Mouse (Mus musculus): ENCODE results near the gene Prpsap1. TPM values are rescaled to one million over a fixed set of nuclear protein-coding genes. Genes with fewer than 3 reads are reported as not detected.

The Prpsap1 gene
- total and polyA plus RNA-seq, 2 experiments from 2014 or later, result 105 to 150 TPM

DNA sequence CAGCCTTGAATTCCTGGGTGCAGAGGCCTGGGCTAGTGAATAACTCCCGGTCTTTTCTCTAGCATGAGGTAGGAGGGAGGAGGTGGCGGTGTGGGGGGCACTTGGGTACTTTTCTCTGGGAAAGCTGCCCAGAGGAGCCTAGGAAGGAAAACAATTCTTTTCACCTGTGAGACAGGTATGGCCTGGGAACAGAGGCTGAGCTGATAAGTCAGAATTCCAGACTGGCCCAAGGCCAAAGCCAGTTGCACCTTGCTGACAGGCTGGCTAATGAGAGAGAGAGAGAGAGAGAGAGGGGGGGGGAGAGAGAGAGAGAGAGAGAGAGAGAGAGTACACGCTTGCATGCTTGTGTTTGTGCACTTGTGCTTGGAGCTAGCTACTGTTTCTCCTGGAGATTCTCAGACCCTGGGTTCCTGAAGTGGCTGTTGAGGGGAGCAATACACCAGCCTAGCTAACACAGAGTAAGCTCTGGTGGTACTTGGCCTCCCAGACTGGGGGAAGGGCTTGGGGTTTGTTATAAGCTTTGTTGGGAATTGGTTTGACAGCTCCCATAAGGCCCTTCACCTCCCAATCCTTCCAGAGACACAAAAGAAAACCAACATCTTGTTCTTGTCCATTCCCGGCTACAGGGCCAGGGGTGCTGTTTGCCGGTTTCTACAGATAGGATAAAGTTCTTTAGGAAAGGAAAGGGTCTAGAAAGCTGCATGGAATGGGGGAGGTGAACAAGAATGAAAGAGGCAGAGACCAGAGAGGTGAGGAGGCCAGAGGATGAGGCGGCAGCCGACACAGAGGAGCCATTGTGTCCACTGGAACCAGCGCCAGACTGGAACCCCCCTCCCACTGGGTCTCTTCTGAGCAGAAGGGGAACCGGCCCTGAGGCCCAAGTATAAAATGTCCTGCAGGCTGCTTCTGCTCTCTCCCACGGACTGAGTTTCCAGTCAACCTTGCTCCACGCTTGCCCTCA, 36.5 kb upstream of the Prpsap1 start, which contains the start of gene Sphk1:
Sphk1 (plus strand) TSS at position 739 of the 961 bp plus-strand sequence.
- Histone ChIP-seq H3K27ac (peak within 1 kb of the TSS; percentile 32; the same call in 1 of the 2 replicates), H3K9ac (replicated peaks; ENCODE audit: low read length) (peak within 1 kb of the TSS; percentile 40), H3K4me1 (ENCODE audit: insufficient read depth, low read length) (peaks cover 36% of the 10 kb centered on the region), H3K27me3 (ENCODE audit: insufficient read depth, low read length) (peaks cover 34% of the 10 kb centered on the region), H3K4me2 (ENCODE audit: low read depth, low read length) (peak within 1 kb of the TSS; percentile 86), H3K36me3 (ENCODE audit: insufficient read depth, low read length) (no peaks in the 10 kb centered on the region), H3K4me3 (ENCODE audit: low read length) (peak within 1 kb of the TSS; percentile 46), H3K9me3 (ENCODE audit: low read length) (no peaks in the 10 kb centered on the region)
- ATAC-seq (no peak), DNase-seq (ENCODE audit: low spot score) (peak; percentile 56)
- WGBS, result 25% methylated on average over 11 of the region's 11 CpGs
- TF ChIP-seq CTCF (IDR thresholded peaks at IDR 0.05; ENCODE audit: low read depth), result no peak

DNA sequence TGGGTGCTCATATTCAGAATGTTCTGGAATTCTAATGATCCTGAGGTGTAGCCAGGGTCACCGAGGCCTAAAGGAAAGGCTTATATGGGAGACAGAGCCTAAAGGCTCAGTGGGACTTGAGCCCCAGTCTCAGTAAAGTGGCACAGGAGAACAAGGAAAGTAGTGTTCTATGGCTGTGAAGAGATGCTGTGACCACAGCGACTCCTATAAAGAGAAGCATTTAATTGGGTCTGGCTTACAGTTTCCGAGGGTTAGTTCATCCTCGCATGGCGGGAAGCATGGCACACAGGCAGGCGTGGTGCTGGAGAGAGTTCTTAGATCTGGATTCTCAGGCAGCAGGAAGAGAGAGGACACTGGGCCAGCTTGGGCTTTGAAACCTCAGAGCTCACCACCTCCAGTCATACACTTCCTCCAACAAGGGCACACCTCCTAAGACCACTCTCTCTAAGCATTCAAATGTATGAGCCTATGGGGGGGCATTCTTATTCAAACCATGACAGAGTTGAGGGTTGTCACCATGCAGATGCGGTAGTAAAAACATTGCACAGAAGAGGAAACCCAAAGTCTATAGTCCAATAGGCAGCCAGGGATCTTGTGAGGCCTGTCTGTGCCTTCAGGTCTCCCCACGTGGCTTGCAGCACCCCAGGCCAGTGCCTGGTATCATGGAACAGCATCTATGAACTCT, 34.8 kb upstream of the Prpsap1 start:
- TF ChIP-seq CTCF (IDR thresholded peaks at IDR 0.05; ENCODE audit: low read depth), result no peak
- WGBS, result 76% methylated on average over 8 of the region's 8 CpGs

DNA sequence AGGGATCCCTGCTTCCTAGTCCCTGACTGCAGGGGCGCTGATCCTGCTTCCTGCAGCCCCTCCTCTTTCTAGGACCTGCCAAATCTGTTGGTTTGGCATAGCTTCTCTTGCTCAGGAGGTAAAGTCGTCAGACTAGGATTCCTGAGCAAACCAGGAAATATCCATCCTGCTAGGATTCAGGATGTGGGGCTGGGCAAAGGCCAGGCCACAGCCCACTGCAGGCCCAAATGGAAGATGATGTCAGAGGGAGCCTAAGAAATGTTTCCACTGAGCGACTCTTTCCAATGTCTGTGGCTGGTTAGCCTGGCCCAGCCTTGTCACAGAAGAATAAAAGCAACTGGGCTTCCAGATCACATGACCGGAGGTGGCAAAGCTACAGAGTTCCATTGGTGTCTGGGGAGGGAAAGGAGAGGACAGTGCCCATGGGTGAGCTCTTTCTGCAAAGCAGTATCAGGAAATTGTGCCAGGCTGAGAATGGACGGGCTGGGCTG, 29.7 kb upstream of the Prpsap1 start:
- Histone ChIP-seq H3K9me3 (ENCODE audit: low read length) (no peaks in the 10 kb centered on the region), H3K4me2 (ENCODE audit: low read depth, low read length) (no peak overlapping the region), H3K9ac (replicated peaks; ENCODE audit: low read length) (no peak overlapping the region), H3K27ac (no peak overlapping the region; the same call in 1 of the 2 replicates), H3K4me3 (ENCODE audit: low read length) (no peak overlapping the region), H3K36me3 (ENCODE audit: insufficient read depth, low read length) (no peaks in the 10 kb centered on the region), H3K4me1 (ENCODE audit: insufficient read depth, low read length) (peaks cover 5% of the 10 kb centered on the region; the same call in 1 of the 2 replicates), H3K27me3 (ENCODE audit: insufficient read depth, low read length) (no peaks in the 10 kb centered on the region)
- DNase-seq (ENCODE audit: low spot score), result peak; percentile 23
- peak; percentile 18; the same call in 1 of the 2 replicates for ATAC-seq
- no peak for TF ChIP-seq CTCF (IDR thresholded peaks at IDR 0.05; ENCODE audit: low read depth)
- WGBS, result 43% methylated on average over 5 of the region's 5 CpGs

More for the DNA sequence above, 34.8 kb upstream of the Prpsap1 start:
- peaks cover 30% of the 10 kb centered on the region; the same call in 1 of the 2 replicates for H3K27me3 ChIP-seq (ENCODE audit: insufficient read depth, low read length)
- no peaks in the 10 kb centered on the region for H3K36me3 ChIP-seq (ENCODE audit: insufficient read depth, low read length)
- DNase-seq (ENCODE audit: low spot score) (no peak), ATAC-seq (no peak)
- H3K27ac ChIP-seq, result no peak overlapping the region
- no peak overlapping the region for H3K4me2 ChIP-seq (ENCODE audit: low read depth, low read length)
- no peak overlapping the region for H3K4me3 ChIP-seq (ENCODE audit: low read length)
- H3K9me3 ChIP-seq (ENCODE audit: low read length), result no peaks in the 10 kb centered on the region
- H3K4me1 ChIP-seq (ENCODE audit: insufficient read depth, low read length), result peaks cover 32% of the 10 kb centered on the region
- no peak overlapping the region for H3K9ac ChIP-seq (replicated peaks; ENCODE audit: low read length)

DNA sequence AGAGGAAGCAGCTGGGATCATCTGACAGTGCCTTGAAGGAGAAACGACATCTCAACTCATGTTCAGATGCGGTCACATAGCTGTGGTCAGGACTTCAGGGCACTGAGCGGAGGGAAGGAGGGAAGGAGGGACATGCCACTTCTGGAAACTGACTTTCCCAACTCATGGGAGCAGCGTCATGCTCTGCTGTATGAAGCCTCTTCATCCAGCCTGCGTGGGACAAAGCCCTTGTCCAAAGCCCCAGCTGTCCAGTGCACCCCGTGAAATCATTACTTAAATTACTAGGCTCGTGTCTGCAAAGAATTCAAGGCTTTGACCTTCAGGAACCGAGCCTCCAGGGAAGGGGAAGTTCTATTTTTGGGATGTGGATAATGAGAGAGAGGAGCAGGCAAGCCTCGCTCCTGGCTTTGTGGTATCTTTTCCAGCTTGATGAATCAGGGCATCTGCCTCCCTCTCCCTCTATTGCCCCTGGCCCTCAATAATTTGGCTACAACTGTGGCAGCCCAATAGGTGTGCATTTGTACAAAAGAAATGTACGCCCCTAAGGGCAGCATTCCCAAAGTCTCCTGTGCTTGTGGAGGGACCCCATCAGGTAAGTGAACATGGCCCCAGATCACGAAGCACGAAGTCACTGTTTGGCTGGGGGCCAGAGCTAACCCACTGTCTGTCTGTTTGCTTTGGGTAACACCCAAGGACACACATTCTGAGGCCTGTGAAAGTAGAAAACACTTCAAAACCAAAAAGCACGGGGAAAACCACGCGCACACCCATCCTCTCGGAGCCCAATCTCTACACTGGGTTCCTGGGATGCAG, 29.1 kb upstream of the Prpsap1 start:
- no peaks in the 10 kb centered on the region for H3K9me3 ChIP-seq (ENCODE audit: low read length)
- no peak overlapping the region; the same call in 1 of the 2 replicates for H3K27ac ChIP-seq
- H3K36me3 ChIP-seq (ENCODE audit: insufficient read depth, low read length), result no peaks in the 10 kb centered on the region
- peaks cover 5% of the 10 kb centered on the region; the same call in 1 of the 2 replicates for H3K4me1 ChIP-seq (ENCODE audit: insufficient read depth, low read length)
- ATAC-seq (no peak), DNase-seq (ENCODE audit: low spot score) (no peak)
- H3K27me3 ChIP-seq (ENCODE audit: insufficient read depth, low read length), result no peaks in the 10 kb centered on the region
- WGBS, result 47% methylated on average over 16 of the region's 16 CpGs
- TF ChIP-seq CTCF (IDR thresholded peaks at IDR 0.05; ENCODE audit: low read depth), result no peak
- H3K4me3 ChIP-seq (ENCODE audit: low read length), result no peak overlapping the region
- no peak overlapping the region for H3K9ac ChIP-seq (replicated peaks; ENCODE audit: low read length)
- no peak overlapping the region for H3K4me2 ChIP-seq (ENCODE audit: low read depth, low read length)

DNA sequence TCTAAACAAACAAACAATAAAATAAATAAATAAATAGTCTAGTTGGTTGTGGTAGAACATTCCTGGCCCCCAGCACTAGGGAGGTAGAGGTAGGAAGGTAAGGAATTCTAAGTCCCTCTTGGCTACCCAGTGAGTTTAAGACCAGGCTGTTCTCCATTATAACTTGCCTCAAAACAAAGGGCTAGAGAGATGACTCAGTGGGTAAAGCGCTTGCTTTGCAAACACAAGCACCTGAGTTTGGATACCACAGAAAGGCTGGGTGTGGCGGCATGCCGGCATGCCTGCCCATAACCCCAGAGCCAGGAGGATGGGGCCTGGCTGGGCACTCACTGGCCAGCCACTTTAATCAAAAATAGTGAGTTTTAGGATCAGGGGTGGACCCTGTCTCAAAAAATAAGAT, 28.0 kb upstream of the Prpsap1 start:
- WGBS, result 88% methylated on average over 3 of the region's 3 CpGs
- Histone ChIP-seq H3K4me1 (ENCODE audit: insufficient read depth, low read length) (peaks cover 5% of the 10 kb centered on the region; the same call in 1 of the 2 replicates), H3K27ac (no peak overlapping the region), H3K4me3 (ENCODE audit: low read length) (no peak overlapping the region), H3K9ac (replicated peaks; ENCODE audit: low read length) (no peak overlapping the region), H3K9me3 (ENCODE audit: low read length) (no peaks in the 10 kb centered on the region), H3K27me3 (ENCODE audit: insufficient read depth, low read length) (no peaks in the 10 kb centered on the region), H3K4me2 (ENCODE audit: low read depth, low read length) (no peak overlapping the region), H3K36me3 (ENCODE audit: insufficient read depth, low read length) (no peaks in the 10 kb centered on the region)
- ATAC-seq (no peak), DNase-seq (ENCODE audit: low spot score) (no peak)
- TF ChIP-seq CTCF (IDR thresholded peaks at IDR 0.05; ENCODE audit: low read depth), result no peak

DNA sequence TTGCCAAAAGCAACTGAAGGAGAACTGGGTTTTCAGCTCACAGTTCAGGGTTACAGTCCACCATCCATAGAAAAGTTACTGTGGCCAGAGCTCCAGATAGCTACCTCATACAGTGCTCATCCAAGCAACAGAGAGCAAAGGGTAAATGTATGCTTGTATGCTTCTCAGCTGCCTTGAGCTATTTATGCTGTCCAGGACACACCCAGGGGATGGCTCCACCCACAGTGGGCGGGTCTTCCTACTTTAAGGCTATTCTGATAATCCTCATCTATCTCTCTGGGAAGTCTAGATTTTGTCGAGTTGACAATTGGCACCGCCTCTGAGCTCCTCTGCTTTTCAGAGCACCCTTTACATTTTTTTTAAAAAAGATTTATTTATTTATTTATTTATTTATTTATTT, 27.1 kb upstream of the Prpsap1 start:
- no peak for TF ChIP-seq CTCF (IDR thresholded peaks at IDR 0.05; ENCODE audit: low read depth)
- no peak for DNase-seq (ENCODE audit: low spot score)
- Histone ChIP-seq H3K4me2 (ENCODE audit: low read depth, low read length) (no peak overlapping the region), H3K9me3 (ENCODE audit: low read length) (no peaks in the 10 kb centered on the region), H3K27ac (no peak overlapping the region), H3K4me1 (ENCODE audit: insufficient read depth, low read length) (peaks cover 5% of the 10 kb centered on the region; the same call in 1 of the 2 replicates), H3K36me3 (ENCODE audit: insufficient read depth, low read length) (no peaks in the 10 kb centered on the region), H3K9ac (replicated peaks; ENCODE audit: low read length) (no peak overlapping the region), H3K27me3 (ENCODE audit: insufficient read depth, low read length) (no peaks in the 10 kb centered on the region), H3K4me3 (ENCODE audit: low read length) (no peak overlapping the region)
- ATAC-seq, result no peak
- WGBS, result 77% methylated on average over 3 of the region's 3 CpGs
